Mouse (Mus musculus) forebrain, embryonic 16.5 days (tissue): ENCODE measurements around the gene Armc5. TPM values are rescaled to one million over a fixed set of nuclear protein-coding genes. Genes with fewer than 3 reads are reported as not detected.

Experiments used
- microRNA-seq: library from miRNA; unstranded; fragments of <30 nt; microRNA quantifications from one replicate; pipeline ENCODE4, GENCODE M21; 2017
- polyA plus RNA-seq: library from polyadenylated mRNA; unstranded; fragments of >200 nt; fragmentation: Nextera tagmentation; extraction: Ambion mirVana; gene quantifications from 2 replicates; pipeline ENCODE4 v1.2.1, GENCODE M21; 2015

Gene Armc5
- polyA plus RNA-seq, 1 experiment from 2014 or later = 10.4 TPM

Small RNA genes within 50 kb of the gene (microRNA-seq; reads per million reads assigned to microRNA genes)
- not detected for gene Mir3103

Other genes starting within 250 kb of the Armc5 start
- 4.9 and 5.1 TPM in 2 replicates for gene Pycard, start 243.5 kb upstream of the Armc5 start, polyA plus RNA-seq
- not detected in 2 replicates for gene Trim72, start 233.4 kb upstream of the Armc5 start, polyA plus RNA-seq
- 0.99 and 1.1 TPM in 2 replicates for gene Itgam, start 174.7 kb upstream of the Armc5 start, polyA plus RNA-seq
- not detected in 2 replicates for gene Gm49368, start 174.7 kb upstream of the Armc5 start, polyA plus RNA-seq
- not detected in 2 replicates for gene Itgax, start 107.8 kb upstream of the Armc5 start, polyA plus RNA-seq
- not detected in 2 replicates for gene Itgad, start 83.0 kb upstream of the Armc5 start, polyA plus RNA-seq
- 0.39 TPM in 1 of 2 replicates, not detected in the other for gene Cox6a2, start 31.0 kb upstream of the Armc5 start, polyA plus RNA-seq
- gene 9130023H24Rik, start 689 bp downstream of the Armc5 start, polyA plus RNA-seq = 9.1 and 9.9 TPM in 2 replicates
- 15.0 and 16.8 TPM in 2 replicates for gene Tgfb1i1, start 9.5 kb downstream of the Armc5 start, polyA plus RNA-seq
- gene Slc5a2, start 28.3 kb downstream of the Armc5 start, polyA plus RNA-seq = not detected in 2 replicates
- 12.5 and 16.4 TPM in 2 replicates for gene BC017158, start 60.8 kb downstream of the Armc5 start, polyA plus RNA-seq
- gene Rgs10, start 181.4 kb downstream of the Armc5 start, polyA plus RNA-seq = 19.9 and 25.4 TPM in 2 replicates
- gene Tial1, start 224.4 kb downstream of the Armc5 start, polyA plus RNA-seq = 30.3 and 33.0 TPM in 2 replicates